Mouse (Mus musculus): Measurements from ENCODE around the gene Otub1. TPM values are rescaled to one million over a fixed set of nuclear protein-coding genes. Genes with fewer than 3 reads are reported as not detected.
A peak's percentile ranks its signal among the peaks of the same experiment; 100 is the strongest.

Otub1 gene
- polyA plus RNA-seq, 1 experiment from 2014 or later: 260 TPM

DNA sequence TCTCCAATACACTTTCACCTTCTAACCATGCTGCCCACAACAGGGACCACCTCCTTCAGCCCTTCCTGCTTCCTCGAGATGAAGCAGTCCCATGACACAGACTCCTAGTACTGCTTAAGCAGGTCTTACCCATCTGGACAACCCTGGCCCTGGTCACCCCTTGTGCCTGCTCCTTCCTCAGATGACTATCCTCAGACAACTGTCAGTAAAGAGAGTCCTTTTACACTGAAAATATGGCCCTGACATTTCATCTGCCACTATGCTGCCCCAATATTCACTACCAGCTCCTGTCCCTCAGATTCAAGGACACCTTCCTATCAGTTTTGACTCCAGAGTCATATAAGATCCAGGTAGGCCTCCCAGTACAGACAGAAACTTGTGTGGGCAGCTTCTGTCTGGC is 5.7 kb downstream of the Otub1 start:
- Histone ChIP-seq H3K36me3 (ENCODE audit: control insufficient read depth, insufficient read depth, low read length) (peaks cover 43% of the 10 kb centered on the region), H3K27me3 (ENCODE audit: control insufficient read depth, insufficient read depth, low read length) (no peaks in the 10 kb centered on the region), H3K9ac (ENCODE audit: low read length) (no peak overlapping the region), H3K4me3 (ENCODE audit: low read depth, low read length) (no peak overlapping the region), H3K27ac (replicated peaks; ENCODE audit: low read depth, low read length) (no peak overlapping the region), H3K4me2 (ENCODE audit: low read depth, severe bottlenecking) (no peak overlapping the region), H3K9me3 (ENCODE audit: control insufficient read depth, low read length) (no peaks in the 10 kb centered on the region), H3K4me1 (ENCODE audit: control insufficient read depth, insufficient read depth, low read length) (peaks cover 23% of the 10 kb centered on the region)
- ATAC-seq (ENCODE audit: insufficient number of reproducible peaks, low FRiP score, low TSS enrichment, low read depth) (no peak), DNase-seq (ENCODE audit: low spot score) (no peak)
- 65% methylated on average over 1 of the region's 1 CpGs for WGBS

DNA sequence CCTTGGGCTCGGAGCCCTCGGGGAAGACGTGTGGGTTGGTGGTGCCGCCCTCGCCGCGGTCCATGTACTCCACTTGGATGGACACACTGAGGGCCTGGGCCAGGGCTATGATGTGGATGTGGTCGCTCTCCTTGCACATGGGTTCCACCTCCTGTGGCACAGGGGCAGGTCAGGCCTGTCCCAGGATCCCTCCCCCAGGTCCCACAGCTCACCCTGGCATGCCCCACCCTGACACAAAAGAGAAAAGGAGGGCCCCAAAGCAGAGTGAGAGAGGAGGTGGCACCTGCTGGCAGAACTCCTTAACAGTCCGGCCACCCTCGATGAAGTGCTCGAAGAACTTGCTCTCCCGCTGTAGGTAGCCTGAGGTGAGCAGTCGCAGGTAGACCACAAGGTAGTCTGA is 7.0 kb downstream of the Otub1 start:
- peaks cover 14% of the 10 kb centered on the region for H3K4me1 ChIP-seq (ENCODE audit: control insufficient read depth, insufficient read depth, low read length)
- H3K36me3 ChIP-seq (ENCODE audit: control insufficient read depth, insufficient read depth, low read length): peaks cover 43% of the 10 kb centered on the region
- no peak for ATAC-seq (ENCODE audit: insufficient number of reproducible peaks, low FRiP score, low TSS enrichment, low read depth)
- no peaks in the 10 kb centered on the region for H3K27me3 ChIP-seq (ENCODE audit: control insufficient read depth, insufficient read depth, low read length)
- H3K4me2 ChIP-seq (ENCODE audit: low read depth, severe bottlenecking): no peak overlapping the region
- H3K9ac ChIP-seq (ENCODE audit: low read length): no peak overlapping the region
- H3K27ac ChIP-seq (replicated peaks; ENCODE audit: low read depth, low read length): no peak overlapping the region
- WGBS: 97% methylated on average over 13 of the region's 13 CpGs
- H3K9me3 ChIP-seq (ENCODE audit: control insufficient read depth, low read length): no peaks in the 10 kb centered on the region
- no peak overlapping the region for H3K4me3 ChIP-seq (ENCODE audit: low read depth, low read length)
- DNase-seq (ENCODE audit: low spot score): no peak

DNA sequence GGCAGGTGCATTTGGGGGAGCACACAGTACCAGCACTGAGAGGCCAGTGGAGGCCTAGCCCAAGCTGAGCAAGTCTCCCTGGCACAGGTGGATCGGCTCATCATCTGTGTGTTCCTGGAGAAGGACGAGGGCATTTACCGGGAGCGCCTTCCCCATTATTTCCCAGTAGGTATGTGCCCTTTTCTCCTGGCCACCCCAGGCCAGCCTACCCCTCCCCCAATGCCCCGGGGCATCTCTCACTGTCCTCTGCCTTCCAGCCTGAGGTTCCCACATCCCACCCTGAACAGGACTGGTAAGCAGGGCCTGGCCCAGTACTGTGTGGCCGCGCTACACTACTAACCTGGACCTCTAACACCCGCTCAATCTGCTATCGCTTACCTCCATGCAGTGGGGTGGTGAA is 8.7 kb downstream of the Otub1 start:
- Histone ChIP-seq H3K9me3 (ENCODE audit: control insufficient read depth, low read length) (no peaks in the 10 kb centered on the region), H3K4me3 (ENCODE audit: low read depth, low read length) (no peak overlapping the region), H3K27ac (replicated peaks; ENCODE audit: low read depth, low read length) (no peak overlapping the region), H3K9ac (ENCODE audit: low read length) (no peak overlapping the region), H3K4me2 (ENCODE audit: low read depth, severe bottlenecking) (no peak overlapping the region), H3K4me1 (ENCODE audit: control insufficient read depth, insufficient read depth, low read length) (peaks cover 15% of the 10 kb centered on the region), H3K36me3 (ENCODE audit: control insufficient read depth, insufficient read depth, low read length) (peaks cover 31% of the 10 kb centered on the region), H3K27me3 (ENCODE audit: control insufficient read depth, insufficient read depth, low read length) (no peaks in the 10 kb centered on the region)
- peak; percentile 41; the same call in 1 of the 2 replicates for ATAC-seq (ENCODE audit: insufficient number of reproducible peaks, low FRiP score, low TSS enrichment, low read depth)
- peak; percentile 32 for DNase-seq (ENCODE audit: low spot score)
- 84% methylated on average over 9 of the region's 9 CpGs for WGBS

DNA sequence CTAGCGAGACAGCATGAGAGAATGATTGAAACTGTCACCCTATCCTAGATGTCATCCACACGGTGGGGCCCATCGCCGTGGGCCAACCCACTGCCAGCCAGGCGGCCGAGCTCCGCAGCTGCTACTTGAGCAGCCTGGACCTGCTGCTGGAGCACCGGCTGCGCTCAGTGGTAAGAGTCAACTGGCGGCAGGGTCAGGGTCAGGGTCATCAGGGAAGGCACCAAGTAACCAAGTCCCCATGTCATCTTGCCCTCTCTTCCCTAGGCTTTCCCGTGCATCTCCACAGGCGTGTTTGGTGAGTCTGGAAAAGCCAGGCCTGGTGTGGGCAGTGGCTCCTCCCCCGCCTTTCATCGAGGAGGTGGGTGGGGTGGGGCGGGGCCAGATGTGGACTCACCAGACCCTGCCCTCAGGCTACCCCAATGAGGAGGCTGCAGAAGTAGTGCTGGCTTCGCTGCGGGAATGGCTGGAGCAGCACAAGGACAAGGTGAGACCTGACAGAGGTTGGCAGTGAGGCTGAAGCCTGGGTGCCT is 9.3 kb downstream of the Otub1 start:
- H3K4me1 ChIP-seq (ENCODE audit: control insufficient read depth, insufficient read depth, low read length): peaks cover 16% of the 10 kb centered on the region
- WGBS: 14% methylated on average over 17 of the region's 17 CpGs
- no peaks in the 10 kb centered on the region for H3K9me3 ChIP-seq (ENCODE audit: control insufficient read depth, low read length)
- H3K27ac ChIP-seq (replicated peaks; ENCODE audit: low read depth, low read length): no peak overlapping the region
- 0 out of 2 replicates have a peak overlapping the region, but pooled peaks have one; percentile 20 for H3K4me2 ChIP-seq (ENCODE audit: low read depth, severe bottlenecking)
- peak; percentile 79 for DNase-seq (ENCODE audit: low spot score)
- no peak overlapping the region for H3K4me3 ChIP-seq (ENCODE audit: low read depth, low read length)
- H3K36me3 ChIP-seq (ENCODE audit: control insufficient read depth, insufficient read depth, low read length): peaks cover 28% of the 10 kb centered on the region
- no peak overlapping the region for H3K9ac ChIP-seq (ENCODE audit: low read length)
- peak; percentile 67 for ATAC-seq (ENCODE audit: insufficient number of reproducible peaks, low FRiP score, low TSS enrichment, low read depth)
- no peaks in the 10 kb centered on the region for H3K27me3 ChIP-seq (ENCODE audit: control insufficient read depth, insufficient read depth, low read length)

DNA sequence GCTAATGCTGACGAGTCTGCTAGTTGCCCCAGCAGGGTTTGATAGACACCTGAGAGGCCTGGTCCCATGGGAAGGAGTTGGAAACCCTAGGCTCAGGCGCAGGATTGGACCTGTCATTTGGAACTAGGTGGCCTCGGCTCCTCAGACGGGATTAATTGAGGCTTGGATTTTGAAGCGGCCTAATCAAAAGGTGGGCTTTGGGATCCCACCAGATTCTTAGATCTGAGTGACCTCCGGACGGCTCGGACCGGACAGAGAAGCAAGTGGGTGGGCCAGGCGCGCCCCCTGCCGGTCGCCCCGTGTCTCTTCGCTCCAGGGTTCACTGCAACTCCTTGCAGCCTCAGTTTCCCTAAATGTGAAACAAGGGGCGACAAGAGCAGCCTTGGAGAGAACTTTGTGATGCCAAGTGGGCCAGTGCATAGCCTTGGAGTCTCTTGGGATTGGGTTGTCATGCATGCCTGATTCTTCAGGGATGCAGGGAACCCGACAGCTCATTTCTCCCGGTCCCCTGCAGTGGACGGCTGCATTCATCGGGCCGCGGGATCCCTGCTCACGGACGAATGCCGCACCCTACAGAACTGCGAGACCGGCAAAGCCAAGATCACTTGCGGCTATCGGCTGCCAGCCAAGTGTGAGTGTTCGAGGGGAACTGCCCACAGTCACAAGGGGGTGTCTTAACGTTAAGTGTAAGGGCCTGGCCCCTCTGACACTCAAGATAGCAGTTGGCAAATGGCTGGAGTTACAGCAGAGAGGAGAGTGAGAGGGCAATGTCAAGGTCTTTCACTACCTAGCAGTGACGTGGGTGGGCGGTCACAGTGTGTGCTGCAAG is 10.0 kb downstream of the Otub1 start:
- peaks cover 27% of the 10 kb centered on the region for H3K36me3 ChIP-seq (ENCODE audit: control insufficient read depth, insufficient read depth, low read length)
- no peaks in the 10 kb centered on the region for H3K9me3 ChIP-seq (ENCODE audit: control insufficient read depth, low read length)
- no peak overlapping the region for H3K27ac ChIP-seq (replicated peaks; ENCODE audit: low read depth, low read length)
- ATAC-seq (ENCODE audit: insufficient number of reproducible peaks, low FRiP score, low TSS enrichment, low read depth): peak; percentile 27; the same call in 1 of the 2 replicates
- WGBS: 16% methylated on average over 33 of the region's 33 CpGs
- H3K4me2 ChIP-seq (ENCODE audit: low read depth, severe bottlenecking): no peak overlapping the region; the same call in 1 of the 2 replicates
- H3K27me3 ChIP-seq (ENCODE audit: control insufficient read depth, insufficient read depth, low read length): no peaks in the 10 kb centered on the region
- H3K4me1 ChIP-seq (ENCODE audit: control insufficient read depth, insufficient read depth, low read length): peaks cover 18% of the 10 kb centered on the region
- no peak overlapping the region for H3K9ac ChIP-seq (ENCODE audit: low read length)
- H3K4me3 ChIP-seq (ENCODE audit: low read depth, low read length): no peak overlapping the region
- DNase-seq (ENCODE audit: low spot score): peak; percentile 82

DNA sequence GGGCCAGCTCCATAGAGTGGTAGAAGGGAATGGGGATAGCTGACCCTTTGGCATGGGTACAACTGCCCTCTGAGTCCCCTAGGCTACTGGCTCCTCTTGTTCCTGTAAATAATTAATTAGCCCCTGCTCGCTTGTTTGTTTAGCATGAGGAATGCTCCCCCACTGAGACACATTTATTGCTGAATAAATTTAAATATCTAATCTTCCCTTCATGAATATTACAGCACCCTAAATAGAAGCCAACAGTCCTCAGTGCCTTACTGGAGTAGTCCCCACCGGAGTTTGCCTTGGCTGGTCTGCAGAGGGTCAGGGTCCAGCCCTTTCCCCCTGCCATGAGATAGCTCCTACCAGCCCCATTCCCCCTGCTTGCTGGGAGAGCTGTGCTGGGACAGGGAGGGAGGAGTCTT is 13.6 kb downstream of the Otub1 start:
- Histone ChIP-seq H3K9ac (ENCODE audit: low read length) (no peak overlapping the region), H3K27me3 (ENCODE audit: control insufficient read depth, insufficient read depth, low read length) (peaks cover 4% of the 10 kb centered on the region; the same call in 1 of the 2 replicates), H3K4me3 (ENCODE audit: low read depth, low read length) (no peak overlapping the region), H3K4me2 (ENCODE audit: low read depth, severe bottlenecking) (no peak overlapping the region), H3K27ac (replicated peaks; ENCODE audit: low read depth, low read length) (no peak overlapping the region), H3K4me1 (ENCODE audit: control insufficient read depth, insufficient read depth, low read length) (peaks cover 14% of the 10 kb centered on the region), H3K36me3 (ENCODE audit: control insufficient read depth, insufficient read depth, low read length) (no peaks in the 10 kb centered on the region), H3K9me3 (ENCODE audit: control insufficient read depth, low read length) (no peaks in the 10 kb centered on the region)
- ATAC-seq (ENCODE audit: insufficient number of reproducible peaks, low FRiP score, low TSS enrichment, low read depth) (no peak), DNase-seq (ENCODE audit: low spot score) (no peak)
- WGBS: 56% methylated on average over 2 of the region's 2 CpGs

DNA sequence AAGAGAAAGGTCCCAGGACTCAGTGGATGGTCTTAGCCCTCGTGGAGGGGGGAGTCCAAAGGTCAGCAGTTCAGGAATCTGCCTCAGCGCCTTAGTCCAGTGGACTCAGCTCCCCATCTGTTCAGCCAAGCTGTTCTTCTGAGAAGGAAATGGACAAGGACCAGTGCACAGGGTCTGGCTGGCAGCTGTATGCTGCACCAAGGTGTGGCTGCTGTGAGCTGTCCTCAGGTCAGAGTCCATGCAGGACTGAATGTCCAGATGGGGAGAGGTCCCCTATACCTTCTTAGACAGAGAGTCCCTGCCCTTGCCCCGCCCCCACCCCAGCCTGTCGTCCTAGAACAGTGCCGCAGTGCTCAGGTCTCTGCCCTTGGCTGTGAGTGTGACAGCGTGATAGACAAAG is 14.5 kb downstream of the Otub1 start:
- no peaks in the 10 kb centered on the region for H3K9me3 ChIP-seq (ENCODE audit: control insufficient read depth, low read length)
- no peak for DNase-seq (ENCODE audit: low spot score)
- no peak overlapping the region for H3K4me2 ChIP-seq (ENCODE audit: low read depth, severe bottlenecking)
- peaks cover 11% of the 10 kb centered on the region for H3K4me1 ChIP-seq (ENCODE audit: control insufficient read depth, insufficient read depth, low read length)
- H3K4me3 ChIP-seq (ENCODE audit: low read depth, low read length): no peak overlapping the region
- H3K36me3 ChIP-seq (ENCODE audit: control insufficient read depth, insufficient read depth, low read length): no peaks in the 10 kb centered on the region
- WGBS: 41% methylated on average over 6 of the region's 6 CpGs
- no peak overlapping the region for H3K27ac ChIP-seq (replicated peaks; ENCODE audit: low read depth, low read length)
- no peak for ATAC-seq (ENCODE audit: insufficient number of reproducible peaks, low FRiP score, low TSS enrichment, low read depth)
- no peak overlapping the region for H3K9ac ChIP-seq (ENCODE audit: low read length)
- peaks cover 4% of the 10 kb centered on the region; the same call in 1 of the 2 replicates for H3K27me3 ChIP-seq (ENCODE audit: control insufficient read depth, insufficient read depth, low read length)

DNA sequence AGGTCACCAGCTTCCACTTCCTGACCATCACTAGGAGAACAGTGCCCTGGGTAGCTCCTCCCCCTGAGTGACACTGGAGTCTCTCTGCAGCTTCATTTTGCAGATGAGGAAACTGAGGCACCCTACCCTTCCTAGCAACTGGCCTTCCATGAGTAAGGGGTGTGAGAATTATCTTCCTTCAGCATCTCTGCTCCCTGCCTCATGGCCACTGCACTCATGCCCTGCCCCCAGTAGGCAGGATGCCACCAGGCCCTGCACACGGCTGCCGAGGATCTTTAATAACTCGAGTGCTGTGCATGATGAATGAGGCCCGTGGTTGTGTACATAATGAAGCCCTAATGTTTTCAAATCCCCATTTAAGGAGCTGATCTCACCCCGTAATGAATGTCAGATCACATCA is 15.1 kb downstream of the Otub1 start:
- H3K36me3 ChIP-seq (ENCODE audit: control insufficient read depth, insufficient read depth, low read length): no peaks in the 10 kb centered on the region
- ATAC-seq (ENCODE audit: insufficient number of reproducible peaks, low FRiP score, low TSS enrichment, low read depth): no peak
- no peak overlapping the region for H3K9ac ChIP-seq (ENCODE audit: low read length)
- H3K4me1 ChIP-seq (ENCODE audit: control insufficient read depth, insufficient read depth, low read length): peaks cover 14% of the 10 kb centered on the region
- H3K9me3 ChIP-seq (ENCODE audit: control insufficient read depth, low read length): no peaks in the 10 kb centered on the region
- no peak overlapping the region for H3K27ac ChIP-seq (replicated peaks; ENCODE audit: low read depth, low read length)
- 58% methylated on average over 5 of the region's 5 CpGs for WGBS
- no peak overlapping the region for H3K4me2 ChIP-seq (ENCODE audit: low read depth, severe bottlenecking)
- no peak for DNase-seq (ENCODE audit: low spot score)
- H3K4me3 ChIP-seq (ENCODE audit: low read depth, low read length): no peak overlapping the region
- peaks cover 10% of the 10 kb centered on the region for H3K27me3 ChIP-seq (ENCODE audit: control insufficient read depth, insufficient read depth, low read length)
